In genomic region chr19:5814048-5814447, GRCm38 (mm10) we compare ENCODE assay signal across 8 mouse cellular contexts. TPM values are rescaled to one million over a fixed set of nuclear protein-coding genes. Genes with fewer than 3 reads are reported as not detected.
DNase-seq lines count a peak whose midpoint lies in the region; ATAC-seq and TF ChIP-seq lines count a peak whose summit lies in the region.
"Not testable (repeated sequence)": the region's sequence is repeated elsewhere in the genome, so short reads cannot be mapped to it uniquely, and the experiment has no call there.

No protein-coding gene starts in this region.

- not testable (repeated sequence) for ATAC-seq in lung, postnatal 0 days

- WGBS in hindbrain, embryonic 10.5 days, result 45% methylated on average over 1 of the region's 1 CpGs
- WGBS in lung, postnatal 0 days, result 36% methylated on average over 1 of the region's 1 CpGs
- 7% methylated on average over 1 of the region's 1 CpGs for WGBS in olfactory bulb, adult 2 months

- DNase-seq in CD4-positive, CD25-positive, alpha-beta regulatory T cell, adult 2 months (ENCODE audit: low read depth, low spot score), result peak; percentile 35
- not testable (repeated sequence) for DNase-seq in gastrocnemius, adult 2 months; hindbrain, embryonic 10.5 days (ENCODE audit: low spot score); layer of hippocampus, adult 2 months (ENCODE audit: low spot score in 2 of 2); lung, postnatal 0 days (ENCODE audit: low spot score)
- peak; percentile 75 for DNase-seq in thymus, postnatal 25 days

- not testable (repeated sequence) for H3K36me3 ChIP-seq in hindbrain, embryonic 10.5 days; lung, postnatal 0 days (ENCODE audit: insufficient read depth, low read length)

- intact Hi-C loops in gastrocnemius, adult 2 months (cut with DNase I), result not testable (repeated sequence)

- H3K27ac ChIP-seq in bone marrow macrophage, adult 2 months (ENCODE audit: insufficient read depth, low read depth, low read length), result peak overlapping the region; percentile 92
- H3K27ac ChIP-seq in gastrocnemius, adult 2 months, result peak overlapping the region; percentile 89
- H3K27ac ChIP-seq in hindbrain, embryonic 10.5 days, result 0 out of 2 replicates have a peak overlapping the region, but pooled peaks have one; percentile 42
- peak overlapping the region; percentile 99 for H3K27ac ChIP-seq in layer of hippocampus, adult 2 months
- not testable (repeated sequence) for H3K27ac ChIP-seq in lung, postnatal 0 days (ENCODE audit: low read length)
- peak overlapping the region; percentile 96 for H3K27ac ChIP-seq in olfactory bulb, adult 2 months (ENCODE audit: insufficient read depth, low read depth, low read length)

- H3K4me2 ChIP-seq in lung, postnatal 0 days (replicated peaks; ENCODE audit: low read depth, low read length), result not testable (repeated sequence)

- not testable (repeated sequence) for H3K4me3 ChIP-seq in bone marrow macrophage, adult 2 months (ENCODE audit: insufficient read depth, low read length); gastrocnemius, adult 2 months; layer of hippocampus, adult 2 months; lung, postnatal 0 days (ENCODE audit: low read depth, low read length); olfactory bulb, adult 2 months (ENCODE audit: insufficient read depth, low read depth, low read length)
- 0 out of 2 replicates have a peak overlapping the region, but pooled peaks have one; percentile 10 for H3K4me3 ChIP-seq in hindbrain, embryonic 10.5 days

- not testable (repeated sequence) for H3K9me3 ChIP-seq in hindbrain, embryonic 10.5 days; lung, postnatal 0 days (ENCODE audit: low read length)

- H3K9ac ChIP-seq in lung, postnatal 0 days (replicated peaks; ENCODE audit: low read depth), result not testable (repeated sequence)

- H3K4me1 ChIP-seq in bone marrow macrophage, adult 2 months (ENCODE audit: control insufficient read depth, insufficient read depth, low read length), result peaks cover 75% of the 10 kb centered on the region
- peaks cover 77% of the 10 kb centered on the region for H3K4me1 ChIP-seq in hindbrain, embryonic 10.5 days (replicated peaks)
- peaks cover 40% of the 10 kb centered on the region for H3K4me1 ChIP-seq in lung, postnatal 0 days (ENCODE audit: insufficient read depth, low read depth, low read length)
- H3K4me1 ChIP-seq in olfactory bulb, adult 2 months (ENCODE audit: control insufficient read depth, insufficient read depth, low read length), result peaks cover 76% of the 10 kb centered on the region

- TF ChIP-seq EP300 in lung, postnatal 0 days (IDR thresholded peaks at IDR 0.05), result not testable (repeated sequence)

- TF ChIP-seq POLR2A in bone marrow macrophage, adult 2 months (IDR thresholded peaks at IDR 0.05; ENCODE audit: borderline replicate concordance, low read depth, low read length); olfactory bulb, adult 2 months (IDR thresholded peaks at IDR 0.05; ENCODE audit: insufficient read depth, low read depth, low read length): not testable (repeated sequence)

- TF ChIP-seq CTCF in bone marrow macrophage, adult 2 months (IDR thresholded peaks at IDR 0.05; ENCODE audit: low read depth, low read length), result peak; percentile 40
- peak; percentile 24; the same call in 1 of the 2 replicates for TF ChIP-seq CTCF in gastrocnemius, adult 2 months (IDR thresholded peaks at IDR 0.05)
- peak; percentile 65 for TF ChIP-seq CTCF in layer of hippocampus, adult 2 months (conservative IDR thresholded peaks at IDR 0.05)
- peak; percentile 74 for TF ChIP-seq CTCF in lung, postnatal 0 days (IDR thresholded peaks at IDR 0.05)
- not testable (repeated sequence) for TF ChIP-seq CTCF in olfactory bulb, adult 2 months (IDR thresholded peaks at IDR 0.05; ENCODE audit: insufficient read depth, low read depth, low read length)

- not testable (repeated sequence) for H3K27me3 ChIP-seq in hindbrain, embryonic 10.5 days (ENCODE audit: insufficient read depth, poor library complexity, severe bottlenecking); lung, postnatal 0 days (replicated peaks; ENCODE audit: insufficient read depth, low read length)

RNA-seq across cellular contexts. Expression of gene Scyl1, which starts 42.8 kb away (rescaled TPM):
- 46.7 and 48.3 TPM in 2 replicates for polyA plus RNA-seq in bone marrow macrophage, adult 2 months (2012; ENCODE audit: insufficient read depth, insufficient read length, missing spikeins)
- total RNA-seq in gastrocnemius, adult 2 months (2021), result 10 to 100 TPM; 71.2 to 78.6 TPM
- polyA plus RNA-seq in hindbrain, embryonic 10.5 days (2016; fragmentation: Nextera tagmentation; extraction: Ambion mirVana), result 68.2 and 69.5 TPM in 2 replicates
- 10 to 100 TPM; 74.1 to 80.9 TPM for total RNA-seq in layer of hippocampus, adult 2 months (2021)
- 64.6 TPM in 2 replicates for polyA plus RNA-seq in lung, postnatal 0 days (2015; fragmentation: Nextera tagmentation; extraction: Ambion mirVana)
- polyA plus RNA-seq in olfactory bulb, adult 2 months (2012; ENCODE audit: insufficient read depth, insufficient read length, low replicate concordance, missing spikeins), result not detected in 2 replicates
